Mouse (Mus musculus) ES-Bruce4 (cell line): ENCODE results near the gene Gpr141.

Experiments
- CTCF ChIP-seq: IDR thresholded peaks from one replicate; pipeline ENCODE4 v1.8.1; 2011; ENCODE audit warnings: low read depth, low read length
- POLR2A ChIP-seq: IDR thresholded peaks from one replicate; pipeline ENCODE4 v1.8.1; 2011; ENCODE audit warnings: low read length; ENCODE audit not compliant: insufficient read depth

- TF ChIP-seq CTCF (no peak), POLR2A (no peak)
Observed at GRCm38 (mm10) chr13:19819243-19819642, 4.8 kb downstream of the Gpr141 start.
